Mouse (Mus musculus) stomach, embryonic 15.5 days (tissue): ENCODE data around the gene Foxd4. TPM values are rescaled to one million over a fixed set of nuclear protein-coding genes. Genes with fewer than 3 reads are reported as not detected.

Experiments
- ATAC-seq: fragments of 200-750 bp; cut with Nextera tagmentation; 2 replicates; pipeline ENCODE4 v1.8.0; 2017; ENCODE audit warnings: low read depth, moderate number of reproducible peaks, moderate TSS enrichment; ENCODE audit not compliant: insufficient read depth, low FRiP score
- H3K27ac ChIP-seq: fragments of 300-500 bp; sonication (generic); 2 replicates; pipeline ENCODE4 v1.5.1; 2015; ENCODE audit warnings: mild to moderate bottlenecking, inconsistent platforms
- H3K27me3 ChIP-seq: fragments of 300-500 bp; sonication (generic); replicated peaks from 2 replicates; pipeline ENCODE4 v1.6.1; 2015; ENCODE audit warnings: inconsistent platforms
- H3K36me3 ChIP-seq: fragments of 300-500 bp; sonication (generic); 2 replicates; pipeline ENCODE4 v1.6.1; 2015; ENCODE audit warnings: inconsistent platforms
- H3K4me1 ChIP-seq: fragments of 300-500 bp; sonication (generic); 2 replicates; pipeline ENCODE4 v1.6.1; 2015; ENCODE audit warnings: inconsistent platforms
- H3K4me2 ChIP-seq: fragments of 300-500 bp; sonication (generic); 2 replicates; pipeline ENCODE4 v1.6.1; 2015; ENCODE audit warnings: mild to moderate bottlenecking, inconsistent platforms
- H3K4me3 ChIP-seq: fragments of 300-500 bp; sonication (generic); replicated peaks from 2 replicates; pipeline ENCODE4 v1.5.1; 2015; ENCODE audit warnings: inconsistent platforms
- H3K9ac ChIP-seq: fragments of 300-500 bp; sonication (generic); 2 replicates; pipeline ENCODE4 v1.6.1; 2015; ENCODE audit warnings: inconsistent platforms
- H3K9me3 ChIP-seq: fragments of 300-500 bp; sonication (generic); 2 replicates; pipeline ENCODE4 v1.6.1; 2016; ENCODE audit warnings: inconsistent platforms
- WGBS: fragments of 180-500 bp; shearing (Covaris S2); methylation state at CpG from one replicate; pipeline ENCODE4 v1.1.7; 2015; 5-methylcytosine and 5-hydroxymethylcytosine counted together
- polyA plus RNA-seq: library from polyadenylated mRNA; unstranded; fragments of >200 nt; fragmentation: Nextera tagmentation; extraction: Ambion mirVana; gene quantifications from 2 replicates; pipeline ENCODE4 v1.2.1, GENCODE M21; 2015

Foxd4 gene
- polyA plus RNA-seq = not detected in 2 replicates

DNA sequence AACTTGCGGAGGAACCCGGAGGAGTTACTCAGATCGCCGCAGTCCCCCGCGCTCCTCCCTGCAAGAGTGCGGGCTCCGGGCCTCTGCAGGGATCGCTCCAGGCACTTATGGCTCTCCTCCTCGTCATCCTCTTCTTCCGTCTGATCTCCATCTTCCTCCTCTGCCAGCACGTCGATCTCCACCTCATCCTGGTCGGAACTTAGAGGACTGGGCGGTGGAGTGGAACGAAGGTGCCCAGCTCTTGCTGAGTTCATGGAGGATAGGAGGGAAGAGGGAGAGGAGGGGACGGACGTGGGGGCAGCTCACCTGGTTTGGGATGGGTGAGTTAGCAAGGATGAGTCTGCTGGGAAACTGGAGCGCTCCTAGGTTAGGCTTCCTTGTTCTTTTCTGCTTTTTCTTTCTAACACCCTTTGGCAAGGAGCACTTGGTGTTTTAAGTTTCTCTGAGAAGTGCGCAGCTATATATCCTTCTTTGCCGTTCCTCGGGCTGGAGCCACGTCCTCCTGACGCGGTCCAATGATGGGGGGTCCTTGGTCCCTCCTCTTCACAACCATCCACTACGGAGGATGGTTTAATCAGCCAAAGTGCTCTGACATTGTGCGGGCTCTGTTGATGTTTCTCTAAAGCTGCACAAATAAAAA, at the start of gene Foxd4:
TSS of gene Foxd4 (minus strand) at position 617 of the 640 bp plus-strand sequence.
- peak within 1 kb of the TSS; percentile 69 for H3K4me2 ChIP-seq
- H3K4me3 ChIP-seq = peak within 1 kb of the TSS; percentile 37
- no peak for ATAC-seq
- no peaks in the 10 kb centered on the region for H3K36me3 ChIP-seq
- H3K27me3 ChIP-seq = peaks cover 65% of the 10 kb centered on the region
- no peaks in the 10 kb centered on the region for H3K9me3 ChIP-seq
- H3K4me1 ChIP-seq = peaks cover 23% of the 10 kb centered on the region
- H3K9ac ChIP-seq = no peak within 1 kb of the TSS
- H3K27ac ChIP-seq = no peak within 1 kb of the TSS
- 2% methylated on average over 27 of the region's 27 CpGs for WGBS

DNA sequence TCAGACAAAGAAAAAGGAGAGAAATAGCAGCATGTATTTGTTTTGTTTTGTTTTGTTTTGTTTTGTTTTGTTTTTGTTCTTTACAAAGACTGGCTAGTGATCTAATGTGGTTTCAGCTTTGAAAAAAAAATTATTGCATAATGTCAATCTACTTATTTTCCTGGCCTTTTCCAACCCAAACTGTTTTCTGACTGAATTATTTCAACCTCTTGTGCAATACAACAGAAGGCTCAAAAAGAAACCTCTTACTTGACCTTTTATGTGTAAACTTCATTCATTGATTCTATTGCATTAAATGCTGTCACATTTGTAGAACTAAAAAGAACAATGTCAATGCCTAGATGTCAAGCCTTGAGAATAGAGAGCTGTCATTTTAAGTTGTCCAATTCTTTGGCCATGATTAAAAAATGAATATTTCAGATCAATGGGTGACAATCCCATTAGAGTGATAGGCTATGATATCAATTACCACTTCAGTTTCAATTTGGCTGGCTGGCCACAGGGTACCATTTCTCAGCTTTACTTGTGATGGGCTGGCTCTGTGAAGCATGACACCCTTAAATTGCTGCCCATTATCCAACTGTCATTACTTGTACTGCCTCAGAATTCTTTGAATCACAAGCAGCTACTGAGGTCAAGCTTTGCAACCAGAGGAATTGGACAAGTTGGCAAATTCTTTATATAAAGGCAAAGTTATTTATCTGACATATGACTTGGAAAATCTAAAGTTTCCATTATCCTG, 44.7 kb upstream of the Foxd4 start:
- Histone ChIP-seq H3K36me3 (no peaks in the 10 kb centered on the region), H3K4me3 (no peak overlapping the region), H3K27ac (no peak overlapping the region), H3K4me2 (no peak overlapping the region), H3K9me3 (no peaks in the 10 kb centered on the region), H3K27me3 (no peaks in the 10 kb centered on the region), H3K9ac (no peak overlapping the region), H3K4me1 (no peaks in the 10 kb centered on the region)
- ATAC-seq = no peak

DNA sequence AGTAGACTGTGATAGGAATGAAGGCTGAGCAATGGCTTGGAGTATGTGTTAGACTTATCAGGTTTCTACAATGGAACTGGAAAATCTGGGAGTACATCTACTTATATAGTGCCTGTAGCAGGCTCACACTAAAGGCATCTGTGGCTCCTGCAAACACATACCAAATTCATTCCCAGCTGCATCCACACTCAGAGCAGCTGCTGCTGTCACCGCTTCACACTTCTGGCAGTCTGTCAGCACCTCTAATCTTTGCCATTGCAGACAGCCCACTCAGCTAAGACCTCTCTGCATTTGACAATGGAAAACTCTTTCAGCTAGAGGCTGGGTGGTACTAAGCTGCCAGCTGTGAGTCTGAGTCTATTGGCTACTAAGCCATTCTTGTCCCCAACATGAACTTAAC, 36.1 kb upstream of the Foxd4 start:
- 62% methylated on average over 1 of the region's 1 CpGs for WGBS
- Histone ChIP-seq H3K36me3 (no peaks in the 10 kb centered on the region), H3K9ac (no peak overlapping the region), H3K27me3 (no peaks in the 10 kb centered on the region), H3K9me3 (no peaks in the 10 kb centered on the region), H3K4me2 (no peak overlapping the region), H3K27ac (no peak overlapping the region), H3K4me3 (no peak overlapping the region), H3K4me1 (no peaks in the 10 kb centered on the region)
- ATAC-seq = no peak

DNA sequence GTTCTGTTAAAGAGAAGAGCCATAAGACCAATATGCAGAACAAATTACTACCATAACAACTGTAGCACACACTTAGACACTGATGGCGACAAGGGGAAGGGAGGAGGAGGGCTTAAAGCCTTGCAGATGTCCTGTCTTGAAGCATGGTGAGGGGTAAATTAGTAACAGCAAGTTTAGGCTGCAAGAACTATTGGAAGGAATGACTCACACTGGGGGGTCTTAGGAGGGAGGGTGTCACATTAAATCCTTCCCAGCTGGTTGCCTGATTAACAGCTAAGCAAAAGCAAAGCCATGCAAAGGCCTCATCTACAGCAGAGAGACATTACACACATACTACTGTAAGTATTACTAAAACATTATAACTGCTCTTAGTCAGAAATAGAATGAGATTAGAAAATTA, 28.0 kb upstream of the Foxd4 start:
- H3K4me2 ChIP-seq = no peak overlapping the region
- H3K36me3 ChIP-seq = no peaks in the 10 kb centered on the region
- no peak for ATAC-seq
- no peaks in the 10 kb centered on the region for H3K9me3 ChIP-seq
- no peak overlapping the region for H3K27ac ChIP-seq
- no peaks in the 10 kb centered on the region for H3K4me1 ChIP-seq
- no peak overlapping the region for H3K4me3 ChIP-seq
- 75% methylated on average over 1 of the region's 1 CpGs for WGBS
- H3K27me3 ChIP-seq = no peaks in the 10 kb centered on the region
- no peak overlapping the region for H3K9ac ChIP-seq

DNA sequence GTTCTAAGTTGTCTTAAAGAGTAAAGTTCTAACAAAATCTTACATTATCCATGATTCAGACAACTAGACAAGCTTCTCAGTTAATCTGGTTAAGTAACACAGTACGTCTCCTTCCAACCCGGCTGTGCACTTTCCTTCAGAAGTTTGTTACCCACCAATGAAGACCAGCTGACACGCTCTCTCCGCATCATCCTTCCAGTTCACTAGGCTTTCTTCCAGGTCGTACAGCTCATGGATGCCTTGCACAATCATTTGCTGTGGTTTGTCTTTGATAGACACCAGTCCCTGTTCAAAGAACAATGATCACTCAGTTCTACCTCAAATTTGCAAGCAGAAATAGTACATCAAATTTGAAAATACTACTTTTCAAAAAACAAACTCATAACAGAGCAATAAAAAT, 19.9 kb upstream of the Foxd4 start:
- Histone ChIP-seq H3K4me3 (no peak overlapping the region), H3K4me2 (no peak overlapping the region), H3K9ac (no peak overlapping the region), H3K27me3 (no peaks in the 10 kb centered on the region), H3K9me3 (no peaks in the 10 kb centered on the region), H3K4me1 (no peaks in the 10 kb centered on the region), H3K36me3 (0 out of 2 replicates have a peak, but pooled peaks cover 4% of the 10 kb centered on the region), H3K27ac (no peak overlapping the region)
- no peak for ATAC-seq
- 91% methylated on average over 5 of the region's 5 CpGs for WGBS

DNA sequence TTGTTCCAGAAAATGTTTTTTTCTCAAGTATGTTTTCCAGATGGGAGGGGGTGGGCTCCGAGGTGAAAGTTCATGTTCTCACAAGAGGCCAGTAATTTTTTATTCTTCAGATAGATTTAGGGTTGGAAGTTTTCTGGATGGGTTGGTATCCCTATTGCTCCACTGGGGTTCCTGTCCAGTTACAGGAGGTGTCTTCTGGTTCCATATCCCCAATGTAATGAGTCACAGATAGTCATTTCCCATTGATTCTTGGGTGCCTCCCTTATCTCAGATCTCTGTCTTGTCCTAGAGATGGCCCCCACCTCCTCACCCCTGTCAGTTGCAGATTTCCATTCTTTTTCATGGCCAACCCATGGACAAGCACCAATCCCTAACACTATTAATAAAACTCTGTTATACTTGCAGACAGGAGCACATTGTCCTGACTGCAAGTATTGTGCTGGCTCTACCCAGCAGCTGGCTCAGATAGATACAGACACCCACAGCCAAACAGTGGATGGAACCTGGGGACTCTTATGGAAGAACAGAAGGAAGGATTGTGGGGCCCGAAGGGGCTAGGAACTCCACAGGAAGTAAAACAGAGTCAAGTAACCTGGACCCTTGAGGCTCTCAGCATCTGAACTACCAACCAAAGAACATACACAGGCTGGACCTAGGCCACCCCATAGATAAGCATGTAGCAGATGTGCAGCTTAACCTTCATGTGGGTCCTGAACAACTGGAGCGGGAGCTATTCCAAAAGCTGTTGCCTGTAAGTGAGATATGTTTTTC, 7.6 kb upstream of the Foxd4 start:
- Histone ChIP-seq H3K4me2 (no peak overlapping the region), H3K9me3 (no peaks in the 10 kb centered on the region), H3K36me3 (no peaks in the 10 kb centered on the region), H3K9ac (no peak overlapping the region), H3K27me3 (no peaks in the 10 kb centered on the region; the same call in 1 of the 2 replicates), H3K27ac (no peak overlapping the region), H3K4me1 (no peaks in the 10 kb centered on the region), H3K4me3 (no peak overlapping the region)
- WGBS = 87% methylated on average over 3 of the region's 3 CpGs
- ATAC-seq = no peak

DNA sequence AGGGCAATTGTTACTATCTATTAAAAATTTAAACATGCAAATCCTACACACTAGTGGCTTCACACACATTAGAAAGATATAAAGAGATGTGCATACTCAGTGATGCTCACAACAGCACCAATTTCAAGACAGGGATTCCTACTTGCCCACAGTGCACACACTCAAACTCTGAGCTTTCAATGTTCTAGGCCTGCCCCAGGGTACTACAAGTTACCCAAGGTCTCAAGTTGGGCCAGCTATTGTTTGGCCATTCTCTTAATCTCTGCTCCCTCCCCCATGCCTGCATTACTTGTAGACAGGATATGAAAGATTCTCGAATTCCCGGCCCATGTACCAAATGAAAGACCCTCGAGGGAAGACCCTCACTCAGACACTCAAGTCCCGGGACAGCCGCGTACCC, 6.7 kb upstream of the Foxd4 start:
- H3K4me3 ChIP-seq = no peak overlapping the region
- ATAC-seq = no peak
- H3K36me3 ChIP-seq = no peaks in the 10 kb centered on the region
- H3K9ac ChIP-seq = no peak overlapping the region
- no peak overlapping the region for H3K4me2 ChIP-seq
- 91% methylated on average over 6 of the region's 6 CpGs for WGBS
- H3K9me3 ChIP-seq = no peaks in the 10 kb centered on the region
- no peak overlapping the region for H3K27ac ChIP-seq
- H3K27me3 ChIP-seq = peaks cover 7% of the 10 kb centered on the region; the same call in 1 of the 2 replicates
- no peaks in the 10 kb centered on the region for H3K4me1 ChIP-seq

DNA sequence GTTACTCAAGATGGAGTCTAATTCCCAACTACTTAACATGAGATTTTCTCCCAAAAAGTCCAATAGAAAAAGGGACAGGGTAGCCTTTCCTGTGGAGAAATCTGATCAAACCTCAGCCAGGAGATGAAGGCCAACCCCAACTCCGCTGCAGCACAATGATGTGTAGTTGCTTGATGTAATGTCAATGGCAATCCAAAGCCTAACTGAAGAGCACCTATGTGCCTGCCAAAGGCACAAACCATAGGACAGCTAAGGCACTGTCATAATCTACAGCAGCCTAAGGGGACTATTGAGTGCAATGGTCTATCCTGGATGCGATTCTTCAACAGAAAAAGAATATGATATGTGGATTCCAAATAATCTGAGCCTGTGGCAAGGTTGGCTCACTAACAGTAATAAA, 1.8 kb upstream of the Foxd4 start:
- Histone ChIP-seq H3K27me3 (peaks cover 48% of the 10 kb centered on the region), H3K4me2 (no peak overlapping the region), H3K27ac (no peak overlapping the region), H3K4me3 (no peak overlapping the region), H3K9ac (no peak overlapping the region), H3K9me3 (no peaks in the 10 kb centered on the region), H3K4me1 (peaks cover 16% of the 10 kb centered on the region), H3K36me3 (no peaks in the 10 kb centered on the region)
- 44% methylated on average over 2 of the region's 2 CpGs for WGBS
- ATAC-seq = no peak

DNA sequence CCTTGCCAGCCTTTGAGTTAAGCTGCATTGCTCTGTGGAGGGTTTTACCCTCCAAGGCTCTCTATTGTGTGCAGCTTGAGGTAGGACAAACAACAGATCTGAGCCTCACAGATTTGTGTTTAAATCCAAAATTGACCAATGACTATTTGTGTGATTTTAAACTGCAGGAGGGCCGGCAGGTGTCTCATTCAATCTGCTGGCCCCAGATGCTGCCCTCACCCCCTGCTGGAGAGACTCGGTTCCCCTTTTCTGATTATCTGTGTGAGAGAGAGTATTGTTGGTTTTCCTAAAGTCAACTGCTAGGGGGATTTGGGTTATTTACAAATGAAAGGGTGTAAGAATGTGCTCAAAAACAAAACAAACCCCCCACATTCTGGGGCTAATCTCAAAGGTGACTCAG, 1.3 kb upstream of the Foxd4 start:
- no peaks in the 10 kb centered on the region for H3K9me3 ChIP-seq
- no peak overlapping the region for H3K4me3 ChIP-seq
- 5% methylated on average over 2 of the region's 2 CpGs for WGBS
- peaks cover 20% of the 10 kb centered on the region for H3K4me1 ChIP-seq
- no peak overlapping the region for H3K9ac ChIP-seq
- H3K27me3 ChIP-seq = peaks cover 54% of the 10 kb centered on the region
- no peaks in the 10 kb centered on the region for H3K36me3 ChIP-seq
- H3K27ac ChIP-seq = no peak overlapping the region
- H3K4me2 ChIP-seq = no peak overlapping the region
- no peak for ATAC-seq

DNA sequence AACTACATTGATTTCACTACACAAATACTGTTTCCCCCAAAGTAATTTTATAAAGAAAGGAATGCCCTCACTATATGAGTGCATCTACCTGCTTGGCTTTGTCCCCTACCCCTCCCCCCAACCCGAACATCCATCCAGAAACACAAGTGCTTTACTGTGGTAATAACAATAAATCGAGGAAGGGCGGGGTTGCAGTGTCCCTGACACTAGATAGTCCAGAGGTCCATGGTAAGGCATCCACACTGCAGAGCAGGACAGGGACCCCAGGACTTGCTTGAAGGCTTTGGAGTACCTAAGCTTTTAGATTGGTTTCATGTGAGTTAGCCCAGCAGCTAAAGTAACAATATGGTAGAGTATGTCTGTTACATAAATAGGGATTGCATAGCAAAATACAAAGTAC, 669 bp upstream of the Foxd4 start:
- Histone ChIP-seq H3K4me3 (no peak overlapping the region), H3K9ac (no peak overlapping the region), H3K36me3 (no peaks in the 10 kb centered on the region), H3K27me3 (peaks cover 60% of the 10 kb centered on the region), H3K27ac (no peak overlapping the region), H3K4me2 (no peak overlapping the region), H3K4me1 (peaks cover 23% of the 10 kb centered on the region), H3K9me3 (no peaks in the 10 kb centered on the region)
- no peak for ATAC-seq
- 12% methylated on average over 3 of the region's 3 CpGs for WGBS

DNA sequence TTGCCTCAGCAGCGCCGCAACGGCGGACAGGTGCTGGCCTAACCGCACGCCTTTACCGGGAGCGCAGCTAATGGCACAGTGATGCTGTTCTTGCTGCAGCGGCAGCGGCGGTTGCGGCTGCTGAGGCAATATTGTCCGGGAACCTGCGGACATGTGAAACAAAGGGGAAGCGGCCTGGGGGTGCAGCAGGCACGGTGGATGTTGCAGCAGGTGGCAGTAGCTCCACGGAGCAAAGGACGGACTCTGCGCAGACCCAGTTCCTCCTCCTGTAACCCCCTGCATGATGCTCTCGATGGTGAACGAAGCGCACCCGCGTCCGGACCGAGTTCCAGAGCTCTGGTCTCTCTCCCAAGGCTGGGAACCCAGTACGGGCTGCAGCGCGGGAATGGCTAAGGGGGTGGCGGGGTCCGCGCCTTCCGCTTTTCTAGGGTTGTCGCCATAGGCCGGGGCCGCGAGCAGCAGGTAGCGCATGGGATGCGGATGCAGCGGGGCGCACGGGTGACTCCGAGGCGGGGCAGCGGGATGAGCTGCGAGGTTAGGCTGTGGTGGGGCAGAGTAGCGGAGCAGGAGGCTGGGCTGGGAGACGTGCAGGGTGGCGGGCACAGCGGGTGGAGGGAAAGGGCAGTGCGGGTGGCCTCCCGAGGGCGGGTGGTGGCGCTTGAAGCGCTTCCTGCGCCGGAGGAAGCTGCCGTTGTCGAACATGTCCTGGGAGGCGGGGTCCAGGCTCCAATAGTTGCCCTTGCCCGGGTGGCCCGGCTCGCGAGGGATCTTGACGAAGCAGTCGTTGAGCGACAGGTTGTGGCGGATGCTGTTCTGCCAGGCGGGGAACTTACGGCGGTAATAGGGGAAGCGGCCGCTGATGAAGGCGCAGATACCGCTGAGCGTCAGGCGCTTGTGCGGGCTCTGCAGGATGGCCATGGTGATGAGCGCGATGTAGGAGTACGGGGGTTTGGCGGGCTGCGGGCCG, 1.1 kb downstream of the Foxd4 start:
- Histone ChIP-seq H3K27me3 (peaks cover 73% of the 10 kb centered on the region), H3K9ac (no peak overlapping the region), H3K9me3 (no peaks in the 10 kb centered on the region), H3K36me3 (no peaks in the 10 kb centered on the region), H3K4me3 (peak overlapping the region; percentile 37), H3K4me1 (peaks cover 23% of the 10 kb centered on the region), H3K27ac (no peak overlapping the region), H3K4me2 (peak overlapping the region; percentile 69)
- 0 out of 2 replicates have a peak, but pooled peaks have one; percentile 27 for ATAC-seq
- WGBS = under 1% methylated on average over 83 of the region's 84 CpGs
